ENCODE assay signal across 16 mouse cellular contexts in genomic region chr15:98098519-98098918, GRCm38 (mm10).
"Had no signal": no experiment of that assay in that cellular context is flagged by ENCODE, and none has a peak within 500 bp of the region (broad histone marks: within the 10 kb centered on the region; RNA-seq: fewer than 3 reads in every experiment).

No protein-coding gene starts in this region.

- ATAC-seq: midbrain, embryonic 13.5 days had no signal

- H3K4me2 ChIP-seq: limb, embryonic 12.5 days; midbrain, embryonic 13.5 days; neural tube, embryonic 15.5 days had no signal

- H3K9ac ChIP-seq: limb, embryonic 12.5 days; liver, embryonic 14.5 days; midbrain, embryonic 13.5 days; neural tube, embryonic 15.5 days had no signal

- H3K4me3 ChIP-seq: limb, embryonic 12.5 days; midbrain, embryonic 13.5 days; neural tube, embryonic 15.5 days had no signal

- H3K36me3 ChIP-seq: limb, embryonic 12.5 days; midbrain, embryonic 13.5 days; neural tube, embryonic 15.5 days had no signal

- H3K9me3 ChIP-seq: limb, embryonic 12.5 days; midbrain, embryonic 13.5 days; neural tube, embryonic 15.5 days had no signal

- DNase-seq: kidney, postnatal 36 days; layer of hippocampus, adult 9-11 months; layer of hippocampus, postnatal 36 days; liver; lung, adult 18-20 months; lung, postnatal 36 days; retina, postnatal 1 day; right cerebral cortex, postnatal 4 days; spleen, adult 18-20 months; thymus, adult 2 months; thymus, postnatal 25 days had no signal

- H3K27me3 ChIP-seq: limb, embryonic 12.5 days; midbrain, embryonic 13.5 days; neural tube, embryonic 15.5 days had no signal

- H3K27ac ChIP-seq: kidney, postnatal 0 days; limb, embryonic 12.5 days; liver, embryonic 14.5 days; midbrain, embryonic 13.5 days; neural tube, embryonic 15.5 days had no signal
